Mouse (Mus musculus): ENCODE measurements around the gene Arhgap19. TPM values are rescaled to one million over a fixed set of nuclear protein-coding genes. Genes with fewer than 3 reads are reported as not detected.
A peak's percentile ranks its signal among the peaks of the same experiment; 100 is the strongest.

Arhgap19 gene
- total RNA-seq, 1 experiment from 2014 or later, result 1.9 TPM

GRCm38 (mm10) chr19:41763870-41764660 is 37.8 kb downstream of the Arhgap19 start:
- peak; percentile 71 for ATAC-seq (replicated peaks; ENCODE audit: insufficient number of reproducible peaks, low FRiP score, low TSS enrichment, poor library complexity, severe bottlenecking)

- no peak for ATAC-seq (replicated peaks; ENCODE audit: insufficient number of reproducible peaks, low FRiP score, low TSS enrichment, poor library complexity, severe bottlenecking)
Observed at GRCm38 (mm10) chr19:41761529-41761928, 40.3 kb downstream of the Arhgap19 start.

DNA sequence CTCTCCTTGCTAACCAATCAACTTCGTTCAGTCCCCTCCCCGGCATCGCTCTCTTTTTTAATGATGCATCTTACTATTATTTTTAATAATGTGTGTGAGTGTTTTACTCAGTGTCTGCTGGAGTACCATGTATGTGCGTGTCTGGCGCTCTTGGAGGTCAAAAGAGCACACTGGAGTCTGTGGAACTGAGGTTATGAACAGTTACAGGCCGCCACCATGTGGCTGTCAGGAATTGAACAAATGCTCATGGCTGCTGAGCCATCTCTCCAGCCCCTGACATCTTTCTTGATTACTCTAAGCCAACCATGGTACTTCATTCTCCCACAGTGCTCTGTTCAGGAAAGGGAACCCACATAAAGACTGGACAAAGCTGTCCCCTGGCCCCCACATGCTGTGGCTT is 42.1 kb downstream of the Arhgap19 start:
- no peak for ATAC-seq (replicated peaks; ENCODE audit: insufficient number of reproducible peaks, low FRiP score, low TSS enrichment, poor library complexity, severe bottlenecking)

DNA sequence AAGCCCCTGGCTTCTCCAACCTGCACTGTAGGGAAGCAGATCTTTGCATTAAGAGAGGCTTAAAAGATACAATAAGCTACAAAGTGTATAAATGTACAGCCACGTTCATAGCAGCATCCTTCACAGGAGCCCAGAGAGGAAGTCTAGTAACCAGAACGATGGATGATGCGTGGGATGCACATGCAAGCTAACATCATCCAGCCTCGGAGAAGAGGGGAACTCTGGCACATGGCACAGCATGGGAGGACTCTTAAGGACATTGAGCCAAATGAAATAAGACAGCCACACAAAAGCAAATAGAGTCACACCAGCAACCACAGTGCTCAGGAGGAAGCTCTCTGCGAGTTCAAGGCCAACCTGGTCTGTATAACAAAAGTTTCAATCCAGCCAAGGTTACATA is 42.6 kb downstream of the Arhgap19 start:
- no peak for ATAC-seq (replicated peaks; ENCODE audit: insufficient number of reproducible peaks, low FRiP score, low TSS enrichment, poor library complexity, severe bottlenecking)

GRCm38 (mm10) chr19:41754760-41755159 is 47.1 kb downstream of the Arhgap19 start:
- ATAC-seq (replicated peaks; ENCODE audit: insufficient number of reproducible peaks, low FRiP score, low TSS enrichment, poor library complexity, severe bottlenecking), result no peak

DNA sequence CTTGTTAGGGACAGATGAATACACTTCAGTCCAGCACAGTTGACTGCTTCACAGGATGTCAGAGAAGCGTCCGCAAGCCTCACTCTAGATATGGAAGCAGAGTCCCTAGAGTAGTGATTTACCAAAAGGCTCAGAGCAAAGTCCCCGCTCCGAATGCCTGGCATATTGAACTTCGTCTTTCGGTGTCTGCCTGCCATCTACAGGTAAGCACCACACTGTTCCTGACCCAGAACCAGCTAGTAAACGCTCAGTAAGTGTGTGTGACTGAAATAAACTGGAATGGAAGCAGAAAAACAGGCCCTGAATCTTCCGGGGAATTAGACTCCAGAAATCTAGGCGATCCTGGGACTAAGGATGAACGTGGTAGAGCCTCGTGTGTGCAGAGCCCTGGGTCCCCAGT is 49.9 kb downstream of the Arhgap19 start:
- ATAC-seq (replicated peaks; ENCODE audit: insufficient number of reproducible peaks, low FRiP score, low TSS enrichment, poor library complexity, severe bottlenecking), result no peak

- no peak for ATAC-seq (replicated peaks; ENCODE audit: insufficient number of reproducible peaks, low FRiP score, low TSS enrichment, poor library complexity, severe bottlenecking)
Observed at GRCm38 (mm10) chr19:41747436-41747835, 54.4 kb downstream of the Arhgap19 start.

DNA sequence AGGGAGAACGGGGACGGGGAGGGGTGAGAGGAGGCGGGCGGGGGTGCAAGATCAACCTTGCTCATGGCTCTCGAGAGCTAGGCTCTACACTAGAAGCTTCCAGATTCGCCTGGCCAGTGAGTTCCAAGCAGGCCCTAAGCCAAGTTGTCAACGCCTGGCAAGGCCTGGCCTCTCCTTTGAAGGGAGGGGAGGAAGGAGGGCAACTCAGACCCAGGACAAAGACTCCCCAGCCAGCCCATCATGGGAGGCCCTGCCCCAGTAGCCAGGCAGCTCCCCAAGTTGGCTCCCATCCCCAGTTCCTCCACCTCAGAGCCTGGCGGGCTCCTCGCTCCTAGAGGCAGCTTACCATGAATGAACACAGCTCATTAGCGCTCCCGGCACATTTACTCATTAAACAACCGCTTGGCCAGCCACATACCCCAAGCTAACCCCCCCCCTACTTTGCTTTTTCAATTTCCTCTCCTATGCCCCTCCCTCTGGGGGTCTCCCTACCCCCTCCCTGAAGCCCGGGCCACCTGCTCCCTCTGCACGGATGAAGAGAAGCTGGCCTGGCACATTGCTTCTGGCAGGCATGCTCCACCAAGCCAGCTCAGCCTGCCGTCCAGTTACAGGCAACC is 55.8 kb downstream of the Arhgap19 start:
- ATAC-seq (replicated peaks; ENCODE audit: insufficient number of reproducible peaks, low FRiP score, low TSS enrichment, poor library complexity, severe bottlenecking), result no peak

- ATAC-seq (replicated peaks; ENCODE audit: insufficient number of reproducible peaks, low FRiP score, low TSS enrichment, poor library complexity, severe bottlenecking), result no peak
Observed at GRCm38 (mm10) chr19:41743396-41743795, 58.5 kb downstream of the Arhgap19 start, which contains the start of gene Slit1. Gene Slit1, minus strand, starts transcription at chr19:41743665.

- ATAC-seq (replicated peaks; ENCODE audit: insufficient number of reproducible peaks, low FRiP score, low TSS enrichment, poor library complexity, severe bottlenecking), result no peak
Observed at GRCm38 (mm10) chr19:41738896-41739295, 63.0 kb downstream of the Arhgap19 start.

DNA sequence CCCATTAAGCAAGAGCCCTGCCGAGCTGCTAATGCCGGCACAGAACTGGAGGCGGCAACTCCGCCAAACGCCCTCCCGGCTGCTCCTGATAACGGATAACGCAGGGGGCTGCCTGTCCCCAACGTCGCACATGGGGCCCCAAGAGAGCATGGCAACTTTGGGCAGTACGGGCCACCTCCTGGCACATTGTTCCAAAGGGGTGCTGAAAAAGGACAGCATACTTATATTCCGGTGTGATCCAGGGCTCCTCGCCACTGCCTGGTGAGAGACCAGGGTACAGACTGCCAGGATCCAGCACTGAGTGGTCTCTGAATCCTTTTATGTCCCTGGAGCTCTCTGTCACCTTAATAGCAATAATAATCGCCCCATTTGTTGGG is 63.4 kb downstream of the Arhgap19 start:
- ATAC-seq (replicated peaks; ENCODE audit: insufficient number of reproducible peaks, low FRiP score, low TSS enrichment, poor library complexity, severe bottlenecking), result no peak

DNA sequence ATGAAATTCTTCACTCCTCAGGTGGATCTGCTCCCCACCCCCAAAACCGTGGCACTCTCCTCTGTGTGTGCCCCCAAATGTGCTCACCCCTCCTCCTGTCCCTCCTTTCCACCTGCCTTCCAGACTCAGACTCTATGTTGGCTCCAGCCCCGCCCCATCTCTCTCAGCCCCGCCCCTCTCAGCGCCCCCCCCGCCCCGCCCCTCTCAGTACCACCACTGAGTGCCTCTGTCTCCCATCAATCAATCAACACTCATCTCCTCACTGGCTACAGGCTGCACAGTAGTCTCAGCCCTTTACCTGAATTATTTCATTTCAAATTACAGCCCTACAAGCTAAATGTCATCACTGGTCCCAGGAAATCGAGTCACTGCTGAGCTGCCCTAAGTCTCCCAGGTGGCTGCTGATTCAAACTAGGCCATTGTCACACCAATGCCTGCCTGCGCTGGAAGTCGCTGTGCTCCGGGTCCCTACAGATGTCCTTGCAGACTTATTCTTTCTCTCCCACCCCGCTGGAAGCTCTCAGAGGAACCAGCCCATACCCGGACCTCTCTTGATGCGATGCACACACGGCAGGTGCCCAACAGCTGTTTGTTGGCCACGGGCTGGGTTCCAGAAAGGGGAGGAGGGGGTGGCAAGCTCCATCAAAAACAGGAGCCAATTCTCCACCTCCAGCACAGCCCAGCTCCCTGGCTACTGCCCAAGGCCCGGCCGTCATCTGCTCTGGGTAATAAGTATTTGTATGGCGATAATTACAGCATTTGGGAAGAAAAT is 64.0 kb downstream of the Arhgap19 start:
- ATAC-seq (replicated peaks; ENCODE audit: insufficient number of reproducible peaks, low FRiP score, low TSS enrichment, poor library complexity, severe bottlenecking), result no peak

DNA sequence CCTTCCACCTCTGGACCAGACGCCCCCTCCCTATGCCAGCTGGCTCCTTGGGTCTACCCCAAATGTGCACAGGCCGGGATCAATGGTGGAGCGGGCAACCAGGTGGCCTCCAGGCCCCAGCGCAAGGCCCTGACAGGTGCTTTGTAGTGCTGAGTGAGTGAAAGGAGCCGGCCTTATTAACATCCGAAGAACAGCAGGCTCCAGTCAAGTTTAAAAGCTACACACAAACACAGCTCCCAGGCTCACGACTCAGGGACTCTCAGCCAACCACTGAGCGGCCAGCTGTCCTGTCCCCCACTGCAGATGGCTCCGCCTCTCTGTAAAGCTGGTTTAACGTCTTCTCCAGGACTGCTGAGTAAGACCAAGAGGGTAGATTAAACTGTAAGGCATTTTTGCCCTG is 67.2 kb downstream of the Arhgap19 start:
- no peak for ATAC-seq (replicated peaks; ENCODE audit: insufficient number of reproducible peaks, low FRiP score, low TSS enrichment, poor library complexity, severe bottlenecking)

DNA sequence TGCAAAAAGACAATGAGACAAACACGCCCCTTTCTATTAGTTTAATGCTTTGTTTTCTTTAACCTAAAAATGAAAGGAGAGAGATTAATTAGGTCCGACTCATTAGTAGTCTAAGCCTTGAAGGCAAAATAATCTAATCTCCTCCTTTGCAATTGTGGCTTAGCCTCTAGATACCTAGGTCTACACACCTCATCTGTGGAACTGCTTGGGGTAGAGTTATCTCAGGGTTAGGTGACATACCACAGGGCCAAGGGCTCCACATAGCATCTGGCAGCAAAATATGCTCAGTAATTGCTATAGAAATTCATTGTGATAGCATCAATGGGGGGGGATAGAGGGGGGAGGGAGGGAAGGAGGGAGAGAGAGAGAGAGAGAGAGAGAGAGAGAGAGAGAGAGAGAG is 76.4 kb downstream of the Arhgap19 start:
- ATAC-seq (replicated peaks; ENCODE audit: insufficient number of reproducible peaks, low FRiP score, low TSS enrichment, poor library complexity, severe bottlenecking), result no peak

- no peak for ATAC-seq (replicated peaks; ENCODE audit: insufficient number of reproducible peaks, low FRiP score, low TSS enrichment, poor library complexity, severe bottlenecking)
Observed at GRCm38 (mm10) chr19:41724831-41725470, 76.9 kb downstream of the Arhgap19 start.

DNA sequence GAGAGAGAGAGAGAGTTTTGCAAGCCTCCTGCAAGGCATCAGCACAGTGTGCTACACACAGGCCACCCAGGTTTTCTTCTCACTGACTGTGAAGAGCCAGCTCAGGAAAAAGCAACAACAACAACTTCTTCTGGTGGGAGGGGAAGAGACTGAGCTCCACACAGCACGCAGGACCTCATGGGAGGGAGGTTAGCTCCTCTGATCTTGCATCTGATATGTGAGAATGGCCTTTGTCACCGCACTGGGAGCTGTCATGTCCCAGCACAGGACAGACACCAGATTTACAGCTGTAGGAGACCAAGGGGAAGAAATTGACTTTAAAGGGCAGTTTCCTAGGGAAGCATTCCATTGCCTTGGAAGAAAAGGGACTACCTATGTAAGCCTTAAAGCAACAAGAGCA is 78.5 kb downstream of the Arhgap19 start:
- ATAC-seq (replicated peaks; ENCODE audit: insufficient number of reproducible peaks, low FRiP score, low TSS enrichment, poor library complexity, severe bottlenecking), result no peak

DNA sequence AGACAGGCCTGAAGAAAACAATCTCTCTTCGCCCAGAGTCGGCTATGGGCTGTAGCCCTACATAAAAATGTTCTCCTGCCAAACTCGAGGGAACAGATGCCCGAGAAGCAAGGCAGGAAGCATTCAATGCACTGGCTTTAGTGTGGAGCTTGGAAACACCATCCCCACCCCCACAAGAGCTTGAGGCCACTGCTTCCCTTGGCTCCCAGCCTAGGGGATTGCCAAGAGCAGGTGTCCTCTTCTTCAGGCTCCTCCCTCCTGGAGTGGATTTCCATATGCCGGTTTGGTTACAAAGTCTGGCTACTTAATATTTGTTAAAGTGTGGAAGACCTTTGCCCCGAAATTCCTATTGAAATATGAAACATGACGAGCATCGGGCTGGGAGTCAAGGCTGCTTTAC is 82.4 kb downstream of the Arhgap19 start:
- no peak for ATAC-seq (replicated peaks; ENCODE audit: insufficient number of reproducible peaks, low FRiP score, low TSS enrichment, poor library complexity, severe bottlenecking)
